Mouse (Mus musculus) ES-Bruce4 (cell line): ENCODE data around the gene Ncstn. TPM values are rescaled to one million over a fixed set of nuclear protein-coding genes. Genes with fewer than 3 reads are reported as not detected.

ENCODE experiments used
- H3K27ac ChIP-seq: 2 replicates; pipeline ENCODE4 v1.5.1; 2012; ENCODE audit warnings: low read length, inconsistent platforms; ENCODE audit not compliant: insufficient read depth
- H3K27me3 ChIP-seq: 2 replicates; pipeline ENCODE4 v1.6.1; 2012; ENCODE audit warnings: mild to moderate bottlenecking, low read length, inconsistent platforms; ENCODE audit not compliant: control insufficient read depth, poor library complexity, insufficient read depth, severe bottlenecking
- H3K36me3 ChIP-seq: 2 replicates; pipeline ENCODE4 v1.6.1; 2012; ENCODE audit warnings: inconsistent platforms, mild to moderate bottlenecking, low read length, moderate library complexity; ENCODE audit not compliant: control insufficient read depth, poor library complexity, insufficient read depth, severe bottlenecking
- H3K4me1 ChIP-seq: one replicate; pipeline ENCODE4 v1.8.1; 2011; ENCODE audit warnings: low read length; ENCODE audit not compliant: control insufficient read depth, insufficient read depth
- H3K4me3 ChIP-seq: 2 replicates; pipeline ENCODE4 v1.5.1; 2011; ENCODE audit warnings: low read depth, mild to moderate bottlenecking, low read length
- H3K9ac ChIP-seq: 2 replicates; pipeline ENCODE4 v1.6.1; 2012; ENCODE audit warnings: low read depth, mild to moderate bottlenecking, inconsistent platforms; ENCODE audit not compliant: poor library complexity, severe bottlenecking
- H3K9me3 ChIP-seq: replicated peaks from 2 replicates; pipeline ENCODE4 v1.6.1; 2012; ENCODE audit warnings: mild to moderate bottlenecking, low read length, inconsistent platforms; ENCODE audit not compliant: control insufficient read depth, poor library complexity, insufficient read depth, severe bottlenecking
- CTCF ChIP-seq: IDR thresholded peaks from one replicate; pipeline ENCODE4 v1.8.1; 2011; ENCODE audit warnings: low read depth, low read length
- EP300 ChIP-seq: IDR thresholded peaks from 2 replicates; pipeline ENCODE4 v1.6.1; 2011; ENCODE audit warnings: low read depth, low read length; ENCODE audit not compliant: insufficient read depth
- POLR2A ChIP-seq: IDR thresholded peaks from one replicate; pipeline ENCODE4 v1.8.1; 2011; ENCODE audit warnings: low read length; ENCODE audit not compliant: insufficient read depth
- polyA plus RNA-seq: library from polyadenylated mRNA; stranded (reverse); fragments of >200 nt; gene quantifications from 2 replicates; pipeline ENCODE4 v1.2.4, GENCODE M21; 2011; ENCODE audit warnings: low read depth; ENCODE audit not compliant: missing spikeins, insufficient read depth, insufficient read length

Ncstn gene
- 54.2 and 56.2 TPM in 2 replicates for polyA plus RNA-seq

GRCm38 (mm10) chr1:172082101-172082898 is at the start of gene Ncstn, which contains the start of gene Copa:
Ncstn (minus strand) TSS chr1:172082795.
Copa (plus strand) TSS chr1:172082529.
- H3K36me3 ChIP-seq, result peaks cover 9% of the 10 kb centered on the region
- peak within 1 kb of the TSS; percentile 28 for H3K27ac ChIP-seq
- peak within 1 kb of the TSS; percentile 93 for H3K4me3 ChIP-seq
- H3K9me3 ChIP-seq, result no peaks in the 10 kb centered on the region
- H3K27me3 ChIP-seq, result no peaks in the 10 kb centered on the region
- no peak for TF ChIP-seq EP300
- TF ChIP-seq POLR2A, result peak; percentile 42
- TF ChIP-seq CTCF, result no peak
- no peaks in the 10 kb centered on the region for H3K4me1 ChIP-seq
- peak within 1 kb of the TSS; percentile 97 for H3K9ac ChIP-seq

- no peaks in the 10 kb centered on the region for H3K27me3 ChIP-seq
- H3K9ac ChIP-seq, result no peak overlapping the region
- TF ChIP-seq EP300 (no peak), POLR2A (no peak), CTCF (no peak)
- H3K4me3 ChIP-seq, result no peak overlapping the region
- H3K4me1 ChIP-seq, result peaks cover 2% of the 10 kb centered on the region
- H3K36me3 ChIP-seq, result peaks cover 66% of the 10 kb centered on the region
- H3K27ac ChIP-seq, result no peak overlapping the region
- H3K9me3 ChIP-seq, result no peaks in the 10 kb centered on the region
These were observed 49.7 kb upstream of the Ncstn start for GRCm38 (mm10) chr1:172132319-172132718.

DNA sequence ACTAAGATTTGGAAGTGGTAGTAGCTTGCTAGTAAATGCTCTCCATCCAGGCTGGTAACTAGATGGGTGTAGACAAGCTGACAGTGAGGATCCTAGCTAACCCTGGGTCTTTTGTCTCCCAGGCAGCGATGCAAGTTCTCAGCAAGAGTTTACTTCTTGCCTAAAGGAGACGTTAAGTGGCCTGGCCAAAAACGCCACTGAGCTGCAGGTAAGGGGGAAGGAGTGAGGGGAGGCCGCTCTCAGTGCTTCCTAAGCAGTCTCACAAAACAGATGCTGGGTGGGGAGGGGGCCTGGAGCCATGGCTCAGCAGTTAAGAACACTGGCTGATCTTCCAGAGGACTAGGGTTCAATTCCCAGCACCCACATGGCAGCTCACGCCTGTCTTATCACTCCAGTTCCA is 47.2 kb upstream of the Ncstn start:
- Histone ChIP-seq H3K36me3 (peaks cover 54% of the 10 kb centered on the region), H3K9ac (no peak overlapping the region)
- TF ChIP-seq POLR2A, result no peak
- TF ChIP-seq EP300, result no peak
- no peak for TF ChIP-seq CTCF

DNA sequence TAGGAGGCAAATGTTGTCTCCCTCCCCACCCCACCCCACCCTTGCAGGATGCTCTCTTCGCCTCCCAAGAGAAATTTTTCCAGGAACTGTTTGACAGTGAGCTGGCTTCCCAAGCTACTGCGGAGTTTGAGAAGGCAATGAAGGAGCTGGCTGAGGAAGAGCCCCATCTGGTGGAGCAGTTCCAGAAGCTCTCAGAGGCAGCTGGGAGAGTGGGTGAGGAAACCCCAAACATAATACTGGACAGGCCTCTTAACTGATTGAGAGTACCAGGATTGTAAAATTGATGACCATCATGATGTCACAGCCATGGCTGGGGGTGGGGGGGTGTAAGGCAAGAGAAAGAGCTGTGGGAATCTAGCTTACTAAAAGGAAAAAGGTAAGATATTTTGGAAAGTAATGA is 46.5 kb upstream of the Ncstn start:
- Histone ChIP-seq H3K36me3 (peaks cover 47% of the 10 kb centered on the region), H3K27me3 (no peaks in the 10 kb centered on the region), H3K27ac (no peak overlapping the region), H3K9me3 (no peaks in the 10 kb centered on the region), H3K9ac (no peak overlapping the region), H3K4me1 (peaks cover 2% of the 10 kb centered on the region), H3K4me3 (no peak overlapping the region)
- no peak for TF ChIP-seq EP300
- peak; percentile 57 for TF ChIP-seq CTCF
- TF ChIP-seq POLR2A, result no peak

More for the DNA sequence above, 47.2 kb upstream of the Ncstn start:
- peaks cover 2% of the 10 kb centered on the region for H3K4me1 ChIP-seq
- H3K9me3 ChIP-seq, result no peaks in the 10 kb centered on the region
- no peaks in the 10 kb centered on the region for H3K27me3 ChIP-seq
- H3K4me3 ChIP-seq, result no peak overlapping the region
- no peak overlapping the region for H3K27ac ChIP-seq

GRCm38 (mm10) chr1:172128563-172128962 is 46.0 kb upstream of the Ncstn start:
- Histone ChIP-seq H3K27ac (no peak overlapping the region), H3K9me3 (no peaks in the 10 kb centered on the region), H3K36me3 (peaks cover 42% of the 10 kb centered on the region), H3K9ac (no peak overlapping the region), H3K4me3 (no peak overlapping the region), H3K27me3 (no peaks in the 10 kb centered on the region), H3K4me1 (peaks cover 2% of the 10 kb centered on the region)
- no peak for TF ChIP-seq POLR2A
- TF ChIP-seq CTCF, result no peak
- TF ChIP-seq EP300, result no peak

GRCm38 (mm10) chr1:172127487-172127886 is 44.9 kb upstream of the Ncstn start:
- no peaks in the 10 kb centered on the region for H3K27me3 ChIP-seq
- H3K4me3 ChIP-seq, result peak overlapping the region; percentile 97
- H3K4me1 ChIP-seq, result peaks cover 2% of the 10 kb centered on the region
- no peak overlapping the region for H3K27ac ChIP-seq
- peak overlapping the region; percentile 87 for H3K9ac ChIP-seq
- peaks cover 37% of the 10 kb centered on the region for H3K36me3 ChIP-seq
- no peaks in the 10 kb centered on the region for H3K9me3 ChIP-seq
- TF ChIP-seq EP300, result no peak
- no peak for TF ChIP-seq CTCF
- no peak for TF ChIP-seq POLR2A
